Mouse (Mus musculus): ENCODE results near the gene Slc34a3.
"Not testable (repeated sequence)": the region's sequence is repeated elsewhere in the genome, so short reads cannot be mapped to it uniquely, and the experiment has no call there.

The Slc34a3 gene

GRCm38 (mm10) chr2:25234050-25234449, at the start of gene Slc34a3:
Gene Slc34a3, minus strand, starts transcription at chr2:25234364.
- no peak for DNase-seq (ENCODE audit: low spot score)

GRCm38 (mm10) chr2:25278928-25279882, 45.0 kb upstream of the Slc34a3 start:
- peak; percentile 86 for DNase-seq (ENCODE audit: low spot score)

- no peak for DNase-seq (ENCODE audit: low spot score)
Observed at GRCm38 (mm10) chr2:25273010-25273409, 38.8 kb upstream of the Slc34a3 start.

GRCm38 (mm10) chr2:25272515-25272914, 38.4 kb upstream of the Slc34a3 start:
- DNase-seq (ENCODE audit: low spot score): no peak

- peak; percentile 97 for DNase-seq (ENCODE audit: low spot score)
Observed at GRCm38 (mm10) chr2:25271827-25272511, 37.8 kb upstream of the Slc34a3 start, which contains the start of the genes Ssna1 and Anapc2. Gene Ssna1, minus strand, starts transcription at chr2:25272438. Gene Anapc2, plus strand, starts transcription at chr2:25272478.

- no peak for DNase-seq (ENCODE audit: low spot score)
Observed at GRCm38 (mm10) chr2:25267746-25268309, 33.7 kb upstream of the Slc34a3 start.

DNA sequence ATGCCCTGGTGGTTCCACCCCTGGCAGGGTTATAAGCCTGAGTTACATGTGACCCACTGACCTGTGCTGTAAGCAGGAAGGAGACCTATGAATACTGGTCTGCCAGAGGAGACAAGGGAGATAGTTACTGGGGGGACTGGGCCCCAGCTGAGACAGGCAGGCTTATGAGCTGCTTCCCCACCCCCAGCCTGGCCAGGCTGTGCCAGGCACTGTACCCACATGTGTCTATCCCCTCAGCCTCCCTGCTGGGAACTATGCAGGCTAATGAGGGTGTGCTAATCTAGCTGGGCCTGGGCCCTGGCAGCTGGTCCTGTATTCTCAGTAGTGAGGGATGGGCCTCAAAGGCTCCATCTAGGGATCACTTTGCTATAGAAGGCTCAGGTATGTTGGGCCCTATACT, 33.1 kb upstream of the Slc34a3 start:
- DNase-seq (ENCODE audit: low spot score): no peak

DNA sequence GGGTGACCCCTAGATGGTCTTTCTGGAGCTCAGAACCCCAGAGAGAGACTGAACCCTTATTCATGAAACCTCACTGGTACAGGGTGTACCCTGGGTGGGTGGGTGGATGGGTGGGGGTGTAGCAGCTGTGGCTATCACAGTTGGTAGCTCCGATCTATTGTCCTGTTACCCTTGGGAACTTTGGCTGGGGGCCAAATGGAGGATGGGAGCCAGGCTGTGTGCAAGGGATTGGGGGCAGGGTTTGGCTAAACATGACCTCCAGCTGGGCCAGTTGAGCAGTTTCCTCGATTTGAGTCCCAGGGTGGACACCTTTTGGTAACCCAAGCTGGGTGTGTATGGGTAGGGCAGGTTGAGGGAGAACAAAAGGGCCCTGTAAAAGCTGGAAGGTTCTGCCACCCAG, 32.6 kb upstream of the Slc34a3 start:
- no peak for DNase-seq (ENCODE audit: low spot score)

- no peak for DNase-seq (ENCODE audit: low spot score)
Observed at GRCm38 (mm10) chr2:25265897-25266656, 31.9 kb upstream of the Slc34a3 start.

DNA sequence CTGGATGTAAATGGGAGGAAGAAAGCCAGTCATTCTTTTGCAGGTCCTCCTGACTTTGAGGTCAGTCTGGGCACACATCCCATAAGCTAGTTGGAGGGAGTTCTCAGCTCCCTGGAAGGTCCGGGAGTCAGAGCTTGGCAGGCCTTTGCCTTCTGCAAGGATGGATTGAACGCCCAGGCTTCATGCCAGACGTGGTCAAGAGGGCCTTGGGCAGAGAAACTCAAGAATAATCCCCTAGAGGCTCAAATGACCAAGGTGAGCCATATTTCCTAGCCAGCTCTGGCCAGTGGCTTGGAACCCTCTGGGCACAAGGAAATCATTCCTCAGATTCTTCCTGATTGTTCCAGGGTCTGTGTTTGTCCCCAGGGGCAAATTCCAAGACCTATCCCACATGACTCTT, 30.7 kb upstream of the Slc34a3 start:
- no peak for DNase-seq (ENCODE audit: low spot score)

GRCm38 (mm10) chr2:25264286-25264660, 30.1 kb upstream of the Slc34a3 start:
- no peak for DNase-seq (ENCODE audit: low spot score)

GRCm38 (mm10) chr2:25263623-25264285, 29.6 kb upstream of the Slc34a3 start:
- DNase-seq (ENCODE audit: low spot score): no peak

DNA sequence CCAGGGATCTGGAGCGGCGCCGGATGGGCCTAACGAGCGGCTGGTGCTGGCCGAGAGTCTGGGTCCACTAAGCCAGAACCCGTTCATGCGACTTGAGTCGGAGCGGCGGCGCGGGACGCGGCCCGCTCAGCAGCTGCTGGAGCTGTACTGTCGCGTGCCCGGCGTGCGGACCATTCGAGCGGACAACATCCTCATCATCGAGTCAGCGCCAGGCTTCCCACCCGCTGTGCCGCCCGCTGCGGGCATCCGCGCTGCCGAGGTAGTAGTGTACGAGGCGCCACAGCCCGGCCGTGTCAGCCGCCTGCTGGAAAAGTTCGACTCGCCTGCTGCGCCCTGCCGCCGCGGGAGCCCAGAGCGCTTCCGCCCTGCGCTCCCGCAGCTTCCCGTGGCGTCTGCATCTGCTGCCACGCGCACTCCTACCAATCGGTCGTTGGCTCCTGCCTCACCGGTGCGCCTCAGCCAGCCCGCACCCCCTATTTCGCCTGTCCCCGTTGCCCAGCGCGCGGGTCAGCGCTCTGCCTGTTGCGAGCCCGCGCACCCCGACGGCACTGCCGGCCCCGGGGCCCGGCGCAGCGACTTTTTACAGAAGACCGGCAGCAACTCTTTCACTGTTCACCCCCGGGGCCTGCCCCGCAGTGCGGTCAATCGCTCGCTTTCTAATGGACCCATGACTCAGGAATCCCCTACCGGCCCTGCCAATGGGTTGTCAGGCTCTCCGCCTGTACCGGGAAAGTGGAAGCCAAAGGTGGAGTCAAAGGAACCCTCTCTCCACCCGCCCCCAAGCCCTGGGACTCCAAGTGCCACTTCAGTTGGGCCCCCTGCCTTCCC, 28.8 kb upstream of the Slc34a3 start:
- DNase-seq (ENCODE audit: low spot score): peak; percentile 51

- DNase-seq (ENCODE audit: low spot score): peak; percentile 95
Observed at GRCm38 (mm10) chr2:25262291-25262767, 28.2 kb upstream of the Slc34a3 start, which contains the start of gene Tprn. Gene Tprn, plus strand, starts transcription at chr2:25262618.

GRCm38 (mm10) chr2:25261870-25262269, 27.7 kb upstream of the Slc34a3 start:
- DNase-seq (ENCODE audit: low spot score): no peak

DNA sequence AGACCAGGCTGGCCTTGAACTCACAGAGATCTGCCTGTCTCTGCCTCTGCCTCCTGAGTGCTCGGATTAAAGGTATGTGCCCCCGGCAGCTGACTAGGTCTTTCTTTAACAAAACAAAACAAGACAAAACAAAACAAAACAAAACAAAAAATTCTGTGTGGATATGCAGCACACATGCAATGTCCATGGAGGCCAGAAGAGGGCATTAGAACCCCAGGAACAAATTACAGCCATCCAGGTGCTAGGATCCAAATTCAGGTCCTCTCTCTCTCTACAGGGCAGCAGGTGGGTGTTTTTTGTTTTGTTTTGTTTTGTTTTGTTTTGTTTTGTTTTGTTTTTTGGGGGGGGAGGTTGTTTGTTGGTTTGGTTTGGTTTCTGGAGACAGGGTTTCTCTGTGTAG, 24.7 kb upstream of the Slc34a3 start:
- DNase-seq (ENCODE audit: low spot score): peak; percentile 35

DNA sequence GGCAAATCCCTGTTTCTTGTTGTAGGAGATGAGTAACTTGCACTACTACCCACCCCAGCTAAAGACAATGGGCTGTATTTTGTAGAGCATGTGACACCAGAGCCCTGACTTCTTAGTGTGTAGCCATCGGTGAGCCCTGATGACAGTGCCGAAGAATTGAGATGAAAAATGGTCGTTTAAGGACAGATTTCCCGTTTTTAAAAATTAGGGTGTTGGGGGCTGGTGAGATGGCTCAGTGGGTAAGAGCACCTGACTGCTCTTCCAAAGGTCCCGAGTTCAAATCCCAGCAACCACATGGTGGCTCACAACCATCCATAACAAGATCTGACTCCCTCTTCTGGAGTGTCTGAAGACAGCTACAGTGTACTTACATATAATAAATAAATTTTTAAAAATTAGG, 23.1 kb upstream of the Slc34a3 start:
- not testable (repeated sequence) for DNase-seq (ENCODE audit: low spot score)

DNA sequence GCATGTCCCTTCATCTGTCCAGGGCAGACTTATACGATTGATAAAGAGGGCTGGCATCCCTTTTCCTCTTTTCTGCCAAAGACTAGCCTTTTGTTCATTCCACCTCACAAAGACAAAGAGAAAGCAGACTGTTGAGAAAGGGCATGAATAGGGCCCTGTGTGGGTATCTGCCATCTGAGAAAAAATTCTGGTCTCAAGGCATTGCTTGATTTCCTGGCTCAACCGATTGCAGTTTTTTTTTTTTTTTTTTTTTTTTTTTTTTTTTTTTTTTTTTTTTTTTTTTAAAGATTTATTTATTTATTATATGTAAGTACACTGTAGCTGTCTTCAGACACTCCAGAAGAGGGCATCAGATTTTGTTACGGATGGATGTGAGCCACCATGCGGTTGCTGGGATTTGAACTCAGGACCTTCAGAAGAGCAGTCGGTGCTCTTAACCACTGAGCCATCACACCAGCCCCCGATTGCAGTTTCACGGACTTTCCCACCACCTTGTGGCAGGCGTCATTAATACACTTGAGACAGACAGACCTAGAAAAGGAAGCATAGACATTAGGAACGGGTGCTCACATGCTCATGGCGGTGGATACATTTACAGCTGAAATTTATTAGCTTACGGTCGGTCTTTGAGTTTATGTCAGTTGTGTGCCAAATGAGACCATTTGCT, 22.4 kb upstream of the Slc34a3 start:
- peak; percentile 73 for DNase-seq (ENCODE audit: low spot score)

GRCm38 (mm10) chr2:25255284-25255779, 21.2 kb upstream of the Slc34a3 start, which contains the start of gene Tmem203:
Gene Tmem203, plus strand, starts transcription at chr2:25255439.
- peak; percentile 89 for DNase-seq (ENCODE audit: low spot score)
